Comparison of ENCODE assay signal across 9 mouse cellular contexts in the genomic region with DNA sequence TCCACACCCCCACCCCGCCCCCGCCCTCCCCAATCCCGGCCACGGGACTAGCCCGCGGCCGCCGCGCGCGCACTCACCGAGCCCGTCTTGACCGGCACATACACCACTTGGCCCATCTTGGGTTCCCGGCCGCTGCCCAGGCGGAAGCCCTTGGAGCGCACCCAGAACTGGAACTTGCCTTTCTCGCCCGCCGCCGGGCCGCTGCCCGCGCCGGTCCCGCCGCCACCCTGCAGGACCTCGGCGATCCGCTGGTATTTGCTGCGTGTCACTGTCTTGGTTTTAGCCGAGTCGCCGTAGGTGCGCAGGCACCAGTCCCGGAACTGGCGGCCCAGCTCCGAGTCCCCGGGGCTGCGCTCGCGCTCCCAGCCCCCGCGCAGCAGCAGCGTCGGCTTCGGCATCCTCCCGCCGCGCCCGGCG. TPM values are rescaled to one million over a fixed set of nuclear protein-coding genes. Genes with fewer than 3 reads are reported as not detected.
DNase-seq lines count a peak whose midpoint lies in the region; ATAC-seq and TF ChIP-seq lines count a peak whose summit lies in the region.
"Had no signal": no experiment of that assay in that cellular context is flagged by ENCODE, and none has a peak within 500 bp of the region (broad histone marks: within the 10 kb centered on the region; RNA-seq: fewer than 3 reads in every experiment).

No protein-coding gene starts in this region.

- TF ChIP-seq EP300 in heart, postnatal 0 days (IDR thresholded peaks at IDR 0.05; ENCODE audit: low read depth), result no peak

- 0% methylated on average over 11 of the region's 53 CpGs for WGBS in embryonic facial prominence, embryonic 14.5 days
- under 1% methylated on average over 41 of the region's 53 CpGs for WGBS in heart, postnatal 0 days
- WGBS in stomach, embryonic 14.5 days, result under 1% methylated on average over 51 of the region's 53 CpGs

- H3K27ac ChIP-seq in embryonic facial prominence, embryonic 14.5 days (replicated peaks; ENCODE audit: low read depth, low read length), result 0 out of 2 replicates have a peak overlapping the region, but pooled peaks have one; percentile 48
- peak overlapping the region; percentile 49 for H3K27ac ChIP-seq in heart, postnatal 0 days (ENCODE audit: low read depth)
- no peak overlapping the region for H3K27ac ChIP-seq in stomach, embryonic 14.5 days (ENCODE audit: low read length)

- peak overlapping the region; percentile 67 for H3K9ac ChIP-seq in embryonic facial prominence, embryonic 14.5 days (ENCODE audit: low read depth, low read length)
- peak overlapping the region; percentile 50 for H3K9ac ChIP-seq in heart, postnatal 0 days (replicated peaks; ENCODE audit: low read depth, low read length)
- H3K9ac ChIP-seq in stomach, embryonic 14.5 days (replicated peaks; ENCODE audit: low read depth, low read length), result peak overlapping the region; percentile 41; the same call in 1 of the 2 replicates

- peaks cover 4% of the 10 kb centered on the region for H3K9me3 ChIP-seq in erythroblast, embryonic 14.5 days (ENCODE audit: control insufficient read depth, low read length)
- H3K9me3 ChIP-seq in embryonic facial prominence, embryonic 14.5 days (ENCODE audit: control insufficient read depth, low read length), result no peaks in the 10 kb centered on the region
- no peaks in the 10 kb centered on the region for H3K9me3 ChIP-seq in heart, postnatal 0 days (replicated peaks; ENCODE audit: control insufficient read depth, low read length)
- H3K9me3 ChIP-seq in megakaryocyte, embryonic 14.5 days, result peaks cover 6% of the 10 kb centered on the region
- H3K9me3 ChIP-seq in stomach, embryonic 14.5 days (ENCODE audit: control insufficient read depth, low read depth, low read length), result no peaks in the 10 kb centered on the region

- peak; percentile 30 for DNase-seq in T-cell, adult 2 months (ENCODE audit: low spot score)
- peak; percentile 5 for DNase-seq in embryonic facial prominence, embryonic 14.5 days (ENCODE audit: low spot score)
- DNase-seq in heart, postnatal 0 days (ENCODE audit: low spot score), result no peak
- DNase-seq in left cerebral cortex, postnatal 36 days (ENCODE audit: low spot score in 2 of 2), result peak; percentile 71 to 72

- peaks cover 11% of the 10 kb centered on the region for H3K36me3 ChIP-seq in erythroblast, embryonic 14.5 days (ENCODE audit: control insufficient read depth)
- H3K36me3 ChIP-seq in embryonic facial prominence, embryonic 14.5 days (ENCODE audit: control insufficient read depth, insufficient read depth, low read length), result no peaks in the 10 kb centered on the region
- no peaks in the 10 kb centered on the region for H3K36me3 ChIP-seq in heart, postnatal 0 days (replicated peaks; ENCODE audit: control insufficient read depth, insufficient read depth, low read length)
- peaks cover 26% of the 10 kb centered on the region for H3K36me3 ChIP-seq in megakaryocyte, embryonic 14.5 days (replicated peaks; ENCODE audit: low read length)
- no peaks in the 10 kb centered on the region for H3K36me3 ChIP-seq in stomach, embryonic 14.5 days (ENCODE audit: control insufficient read depth, insufficient read depth, low read length)

- peaks cover 69% of the 10 kb centered on the region for H3K4me1 ChIP-seq in erythroblast, embryonic 14.5 days (ENCODE audit: control insufficient read depth)
- peaks cover 13% of the 10 kb centered on the region; the same call in 1 of the 2 replicates for H3K4me1 ChIP-seq in embryonic facial prominence, embryonic 14.5 days (ENCODE audit: control insufficient read depth, insufficient read depth, low read length)
- peaks cover 14% of the 10 kb centered on the region; the same call in 1 of the 2 replicates for H3K4me1 ChIP-seq in heart, postnatal 0 days (ENCODE audit: control insufficient read depth, insufficient read depth)
- peaks cover 69% of the 10 kb centered on the region for H3K4me1 ChIP-seq in megakaryocyte, embryonic 14.5 days
- H3K4me1 ChIP-seq in stomach, embryonic 14.5 days (ENCODE audit: control insufficient read depth, insufficient read depth, low read length), result peaks cover 26% of the 10 kb centered on the region

- peak overlapping the region; percentile 88 for H3K4me3 ChIP-seq in erythroblast, embryonic 14.5 days (replicated peaks)
- H3K4me3 ChIP-seq in embryonic facial prominence, embryonic 14.5 days (ENCODE audit: low read depth, low read length), result peak overlapping the region; percentile 67
- peak overlapping the region; percentile 57 for H3K4me3 ChIP-seq in heart, postnatal 0 days (ENCODE audit: low read depth, low read length)
- peak overlapping the region; percentile 96 for H3K4me3 ChIP-seq in megakaryocyte, embryonic 14.5 days (replicated peaks)
- peak overlapping the region; percentile 59 for H3K4me3 ChIP-seq in stomach, embryonic 14.5 days (ENCODE audit: low read depth, low read length)

- H3K27me3 ChIP-seq in erythroblast, embryonic 14.5 days (ENCODE audit: control insufficient read depth), result peaks cover 18% of the 10 kb centered on the region
- H3K27me3 ChIP-seq in embryonic facial prominence, embryonic 14.5 days (replicated peaks; ENCODE audit: control insufficient read depth, insufficient read depth, low read length), result peaks cover 32% of the 10 kb centered on the region
- H3K27me3 ChIP-seq in heart, postnatal 0 days (ENCODE audit: control insufficient read depth, insufficient read depth, low read length), result 0 out of 2 replicates have a peak, but pooled peaks cover 8% of the 10 kb centered on the region
- H3K27me3 ChIP-seq in megakaryocyte, embryonic 14.5 days (replicated peaks), result no peaks in the 10 kb centered on the region
- H3K27me3 ChIP-seq in stomach, embryonic 14.5 days (ENCODE audit: control insufficient read depth, insufficient read depth, low read length), result 0 out of 2 replicates have a peak, but pooled peaks cover 6% of the 10 kb centered on the region

- peak overlapping the region; percentile 99 for H3K4me2 ChIP-seq in embryonic facial prominence, embryonic 14.5 days (ENCODE audit: low read depth, low read length)
- H3K4me2 ChIP-seq in heart, postnatal 0 days (ENCODE audit: low read depth, low read length), result peak overlapping the region; percentile 75
- peak overlapping the region; percentile 98 for H3K4me2 ChIP-seq in stomach, embryonic 14.5 days (replicated peaks; ENCODE audit: low read depth, low read length)

- no peak for ATAC-seq in erythroblast, adult 5-6 weeks (replicated peaks; ENCODE audit: low FRiP score, poor library complexity, severe bottlenecking)
- ATAC-seq in embryonic facial prominence, embryonic 14.5 days (ENCODE audit: low read depth), result 0 out of 2 replicates have a peak, but pooled peaks have one; percentile 1
- 0 out of 2 replicates have a peak, but pooled peaks have one; percentile 7 for ATAC-seq in heart, postnatal 0 days (ENCODE audit: insufficient read depth, low read depth)
- ATAC-seq in stomach, embryonic 14.5 days (ENCODE audit: insufficient number of reproducible peaks, insufficient read depth, low FRiP score, low read depth), result no peak

- no peak for TF ChIP-seq CTCF in heart, postnatal 0 days (IDR thresholded peaks at IDR 0.05; ENCODE audit: low read depth)

- intact Hi-C loops in left cerebral cortex, postnatal 36 days (cut with DNase I), result loop anchor here (5.0 kb wide), 2 partner anchors 37 to 52 kb away; partner anchors contain the start of gene 4930404H24Rik

RNA-seq across cellular contexts. Expression of gene Nol4l, which starts 0.4 kb away (rescaled TPM):
- 0.99 and 1.1 TPM in 2 replicates for polyA plus RNA-seq in erythroblast, embryonic 14.5 days (2012)
- total RNA-seq in erythroblast, adult 5-6 weeks (2015; ENCODE audit: low replicate concordance), result 2.7 and 6.1 TPM in 2 replicates
- total RNA-seq in erythroblast, adult 5-6 weeks (2017; ENCODE audit: low replicate concordance), result 1.8 and 4.3 TPM in 2 replicates
- 11.6 and 12.9 TPM in 2 replicates for polyA plus RNA-seq in embryonic facial prominence, embryonic 14.5 days (2014; fragmentation: Nextera tagmentation; extraction: Ambion mirVana)
- 10.2 and 13.1 TPM in 2 replicates for total RNA-seq in heart, postnatal 0 days (2014; rRNA removed; ENCODE audit: low replicate concordance)
- 4.3 TPM in 2 replicates for polyA plus RNA-seq in heart, postnatal 0 days (2015; fragmentation: Nextera tagmentation; extraction: Ambion mirVana)
- 10 to 100 TPM; 46.4 to 50.2 TPM for total RNA-seq in left cerebral cortex, postnatal 36 days (2021)
- polyA plus RNA-seq in megakaryocyte, embryonic 14.5 days (2012; ENCODE audit: insufficient read depth, low replicate concordance), result 10.6 and 40.8 TPM in 2 replicates
- polyA plus RNA-seq in stomach, embryonic 14.5 days (2014; fragmentation: Nextera tagmentation; extraction: Ambion mirVana), result 14.6 and 17.7 TPM in 2 replicates

RNA-seq across cellular contexts. Expression of gene 4930404H24Rik, which starts 36.8 kb away (rescaled TPM):
- polyA plus RNA-seq in erythroblast, embryonic 14.5 days (2012), result not detected in 2 replicates
- 7.1 TPM in 1 of 2 replicates, not detected in the other for total RNA-seq in erythroblast, adult 5-6 weeks (2015; ENCODE audit: low replicate concordance)
- total RNA-seq in erythroblast, adult 5-6 weeks (2017; ENCODE audit: low replicate concordance), result not detected in 2 replicates
- polyA plus RNA-seq in embryonic facial prominence, embryonic 14.5 days (2014; fragmentation: Nextera tagmentation; extraction: Ambion mirVana), result not detected in 2 replicates
- total RNA-seq in heart, postnatal 0 days (2014; rRNA removed; ENCODE audit: low replicate concordance), result not detected in 2 replicates
- polyA plus RNA-seq in heart, postnatal 0 days (2015; fragmentation: Nextera tagmentation; extraction: Ambion mirVana), result 0.45 TPM in 1 of 2 replicates, not detected in the other
- total RNA-seq in left cerebral cortex, postnatal 36 days (2021), result not detected
- 0.54 TPM in 1 of 2 replicates, not detected in the other for polyA plus RNA-seq in megakaryocyte, embryonic 14.5 days (2012; ENCODE audit: insufficient read depth, low replicate concordance)
- not detected in 2 replicates for polyA plus RNA-seq in stomach, embryonic 14.5 days (2014; fragmentation: Nextera tagmentation; extraction: Ambion mirVana)
- total RNA-seq: left cerebral cortex, postnatal 10 days had no signal

Comparison
In these comparisons a context has a peak if more than half of its experiments do, and no peak if none do; other contexts are left out.
1. ATAC-seq: peak in embryonic facial prominence, embryonic 14.5 days (single experiment) and heart, postnatal 0 days (single experiment); none in erythroblast, adult 5-6 weeks (single experiment) and stomach, embryonic 14.5 days (single experiment).
2. Peak in every context shown above with its lines, with median percentiles within 50 percentile points of each other: H3K4me3 ChIP-seq, H3K4me2 ChIP-seq and H3K9ac ChIP-seq.